Mouse (Mus musculus): ENCODE measurements around the gene Mvp. TPM values are rescaled to one million over a fixed set of nuclear protein-coding genes. Genes with fewer than 3 reads are reported as not detected.

Gene Mvp
- polyA plus RNA-seq (2016; fragmentation: Nextera tagmentation; extraction: Ambion mirVana): 5.0 and 5.8 TPM in 2 replicates

DNA sequence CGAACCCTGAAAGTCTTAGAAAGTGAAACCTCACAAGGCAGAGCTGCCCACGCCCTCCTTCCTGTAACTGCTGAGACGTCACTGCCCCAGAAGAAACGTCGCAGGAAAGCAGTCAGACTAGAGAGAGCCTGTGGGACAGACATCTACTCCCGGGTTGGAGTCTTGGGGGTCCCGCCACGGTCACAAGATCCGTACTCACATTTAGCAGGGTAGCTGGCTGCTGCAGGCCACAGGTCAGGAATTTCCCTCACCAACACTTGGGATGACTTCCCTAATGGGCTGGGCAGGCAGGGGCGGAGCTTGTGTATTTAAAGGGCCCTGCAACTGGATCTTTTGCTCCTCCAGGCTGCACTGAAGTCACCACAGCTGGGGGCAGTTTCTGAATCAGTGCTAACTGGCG, at the start of gene Mvp:
Gene Mvp (minus strand): TSS at position 302 of the 400 bp plus-strand sequence.
- 77% methylated on average over 11 of the region's 11 CpGs for WGBS

DNA sequence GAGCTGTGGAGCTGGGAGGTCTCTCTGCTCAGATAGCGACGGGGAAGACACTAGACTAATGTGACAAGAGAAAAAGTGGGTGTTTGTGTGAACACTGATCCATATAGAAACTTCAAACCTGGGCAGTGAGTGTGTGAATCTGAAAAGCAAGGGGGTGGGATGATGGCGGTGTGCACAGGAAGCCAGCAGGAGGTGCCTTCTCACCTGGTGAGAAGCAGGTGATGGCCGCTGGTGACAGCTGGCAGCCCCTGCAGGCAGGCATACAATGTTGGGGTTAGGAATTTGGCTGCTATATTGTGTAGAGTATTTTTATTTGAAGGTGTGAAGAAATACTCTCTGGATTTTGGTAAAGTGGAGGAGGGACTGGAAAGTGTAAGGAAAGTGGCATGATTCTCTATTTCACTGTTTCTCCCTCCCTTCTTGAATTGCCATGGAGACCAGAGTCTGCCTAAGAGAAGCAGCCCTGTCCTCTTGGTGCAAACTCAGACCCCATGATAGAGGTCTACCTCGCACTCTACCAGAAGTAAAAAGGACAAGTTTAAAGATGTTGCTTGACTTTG, 40.7 kb upstream of the Mvp start:
- Histone ChIP-seq H3K27ac (replicated peaks) (no peak overlapping the region), H3K36me3 (no peaks in the 10 kb centered on the region), H3K9ac (replicated peaks) (no peak overlapping the region), H3K9me3 (no peaks in the 10 kb centered on the region), H3K4me2 (replicated peaks) (no peak overlapping the region), H3K4me3 (no peak overlapping the region), H3K4me1 (no peaks in the 10 kb centered on the region), H3K27me3 (no peaks in the 10 kb centered on the region)
- 67% methylated on average over 5 of the region's 5 CpGs for WGBS
- ATAC-seq (ENCODE audit: low FRiP score, low read depth): no peak

More for the DNA sequence above, at the start of gene Mvp:
- Histone ChIP-seq H3K27ac (replicated peaks) (no peak within 1 kb of the TSS), H3K9me3 (no peaks in the 10 kb centered on the region), H3K36me3 (peaks cover 43% of the 10 kb centered on the region), H3K9ac (replicated peaks) (peak within 1 kb of the TSS; percentile 92; the same call in 1 of the 2 replicates), H3K27me3 (no peaks in the 10 kb centered on the region), H3K4me1 (peaks cover 44% of the 10 kb centered on the region), H3K4me2 (replicated peaks) (peak within 1 kb of the TSS; percentile 91), H3K4me3 (peak within 1 kb of the TSS; percentile 74)
- ATAC-seq (ENCODE audit: low FRiP score, low read depth): no peak

DNA sequence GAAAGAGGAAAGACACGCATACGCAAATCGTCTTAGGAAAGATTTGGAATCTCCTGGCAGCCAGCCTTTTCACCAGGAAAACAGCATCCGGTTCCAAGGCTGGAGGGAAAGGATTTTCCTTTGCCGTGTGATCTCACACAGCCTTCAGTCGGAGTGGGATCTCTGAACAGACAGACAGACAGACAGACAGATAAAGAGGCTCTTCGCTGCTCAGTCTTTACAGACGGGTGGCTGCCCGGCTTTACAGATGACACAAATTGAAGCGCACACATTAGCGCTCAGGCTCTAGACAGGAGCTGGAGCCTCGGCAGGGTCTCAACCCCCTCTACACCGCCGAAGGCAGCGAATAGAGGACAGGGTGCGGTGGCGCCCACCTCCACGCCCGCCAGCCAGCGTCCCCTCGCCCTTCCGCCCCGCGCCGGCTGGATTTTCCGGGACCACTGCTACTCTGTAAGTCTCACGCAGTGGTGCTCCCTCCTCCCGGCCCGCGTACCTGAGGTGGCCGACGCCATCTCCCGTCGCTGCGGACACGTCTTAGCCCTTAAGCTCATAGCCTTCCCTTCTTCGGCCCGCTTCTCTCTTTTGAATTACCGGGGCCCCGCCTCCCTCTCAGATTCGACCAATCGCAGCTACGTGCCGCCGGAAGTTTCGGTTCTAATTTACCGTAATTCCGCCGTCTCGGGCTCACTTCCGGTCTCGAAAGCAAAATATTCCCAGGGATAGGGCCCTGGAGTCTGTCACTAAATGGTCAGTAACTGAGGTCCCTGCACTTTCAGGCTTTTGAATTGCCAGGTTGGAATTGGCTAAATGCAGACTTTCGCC, 27.6 kb upstream of the Mvp start, which contains the start of gene Kif22:
Gene Kif22 (minus strand): TSS at position 621 of the 822 bp plus-strand sequence.
- under 1% methylated on average over 53 of the region's 53 CpGs for WGBS
- Histone ChIP-seq H3K27ac (replicated peaks) (peak within 1 kb of the TSS; percentile 70), H3K36me3 (peaks cover 16% of the 10 kb centered on the region), H3K27me3 (no peaks in the 10 kb centered on the region), H3K9ac (replicated peaks) (peak within 1 kb of the TSS; percentile 86), H3K9me3 (no peaks in the 10 kb centered on the region), H3K4me1 (peaks cover 20% of the 10 kb centered on the region), H3K4me3 (peak within 1 kb of the TSS; percentile 91), H3K4me2 (replicated peaks) (peak within 1 kb of the TSS; percentile 92)
- peak; percentile 74 for ATAC-seq (ENCODE audit: low FRiP score, low read depth)

GRCm38 (mm10) chr7:127031244-127031643, 16.8 kb upstream of the Mvp start:
- 88% methylated on average over 1 of the region's 1 CpGs for whole genome bisulfite sequencing
- Histone ChIP-seq H3K4me2 (replicated peaks) (no peak overlapping the region), H3K4me3 (no peak overlapping the region), H3K9me3 (no peaks in the 10 kb centered on the region), H3K27ac (replicated peaks) (no peak overlapping the region), H3K4me1 (peaks cover 8% of the 10 kb centered on the region), H3K9ac (replicated peaks) (no peak overlapping the region), H3K36me3 (peaks cover 73% of the 10 kb centered on the region), H3K27me3 (no peaks in the 10 kb centered on the region)
- ATAC-seq (ENCODE audit: low FRiP score, low read depth): no peak

DNA sequence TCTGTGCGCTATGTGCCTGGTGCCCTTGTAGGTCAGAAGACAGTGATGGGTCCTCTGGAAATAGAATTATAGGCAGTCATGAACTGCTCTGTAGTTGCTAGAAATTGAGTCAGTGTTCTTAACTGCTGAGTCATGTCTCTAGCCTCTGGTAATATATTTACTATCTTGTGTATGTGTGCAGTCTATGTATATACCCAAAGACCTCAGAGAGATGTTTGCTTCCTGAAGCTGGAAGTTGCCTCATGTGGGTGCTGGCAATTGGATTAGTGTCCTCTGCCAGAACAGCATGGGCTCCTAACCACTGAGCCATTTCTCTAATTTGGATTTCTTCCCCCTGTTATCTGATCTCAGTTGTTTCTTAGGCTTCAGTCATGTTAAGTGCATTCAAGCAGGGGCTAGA, 15.8 kb upstream of the Mvp start:
- Histone ChIP-seq H3K4me1 (peaks cover 8% of the 10 kb centered on the region), H3K9me3 (no peaks in the 10 kb centered on the region), H3K36me3 (peaks cover 65% of the 10 kb centered on the region), H3K4me2 (replicated peaks) (no peak overlapping the region), H3K9ac (replicated peaks) (no peak overlapping the region), H3K27ac (replicated peaks) (no peak overlapping the region), H3K4me3 (no peak overlapping the region), H3K27me3 (no peaks in the 10 kb centered on the region)
- ATAC-seq (ENCODE audit: low FRiP score, low read depth): no peak
- 96% methylated on average over 1 of the region's 1 CpGs for WGBS

- peaks cover 63% of the 10 kb centered on the region for H3K36me3 ChIP-seq
- 71% methylated on average over 8 of the region's 8 CpGs for WGBS
- peak overlapping the region; percentile 99 for H3K27ac ChIP-seq (replicated peaks)
- no peaks in the 10 kb centered on the region for H3K27me3 ChIP-seq
- H3K4me3 ChIP-seq: peak overlapping the region; percentile 98
- H3K4me1 ChIP-seq: peaks cover 31% of the 10 kb centered on the region
- peak overlapping the region; percentile 100 for H3K9ac ChIP-seq (replicated peaks)
- ATAC-seq (ENCODE audit: low FRiP score, low read depth): no peak
- H3K9me3 ChIP-seq: no peaks in the 10 kb centered on the region
- peak overlapping the region; percentile 98 for H3K4me2 ChIP-seq (replicated peaks)
These were observed 13.5 kb upstream of the Mvp start for GRCm38 (mm10) chr7:127027885-127028284.

DNA sequence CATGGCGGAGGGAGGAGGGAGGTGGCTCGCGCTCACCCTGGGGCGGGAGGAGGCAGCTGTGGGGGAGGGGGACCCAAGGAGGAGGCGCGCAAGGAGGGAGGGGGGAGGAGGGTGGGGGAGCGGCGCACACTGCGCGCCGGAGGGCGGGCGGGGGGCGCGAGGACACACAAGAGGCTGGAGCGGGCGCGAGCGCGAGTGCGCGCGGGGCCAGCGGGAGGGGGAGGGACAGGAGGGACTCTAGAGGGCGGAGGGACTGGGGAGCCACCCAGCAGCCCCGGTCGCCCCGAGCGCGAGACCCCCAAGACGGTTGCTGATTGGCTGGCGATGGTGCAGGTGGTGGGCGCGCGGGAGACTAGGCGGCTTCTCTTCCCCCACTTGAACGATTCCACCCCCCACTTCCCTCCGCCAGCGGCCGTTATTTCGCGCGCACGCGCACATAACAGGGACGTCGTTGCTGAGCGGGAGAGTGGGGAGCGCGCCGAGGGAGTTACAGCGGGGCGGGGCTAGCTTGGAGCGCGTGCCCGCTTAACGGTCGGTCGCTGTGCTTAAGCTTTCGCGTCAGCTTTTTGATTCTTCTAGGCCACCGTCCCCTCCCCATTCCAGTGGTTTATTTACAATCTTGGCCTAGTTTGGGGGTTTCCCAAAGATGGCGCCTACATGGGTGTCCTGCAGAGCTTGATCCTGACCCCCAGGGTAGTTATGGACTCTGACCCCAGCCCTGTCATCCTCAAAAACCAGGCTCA, 12.7 kb upstream of the Mvp start, which contains the start of gene Maz:
Gene Maz (minus strand): TSS at position 54 of the 743 bp plus-strand sequence.
- no peaks in the 10 kb centered on the region for H3K9me3 ChIP-seq
- WGBS: under 1% methylated on average over 38 of the region's 63 CpGs
- H3K9ac ChIP-seq (replicated peaks): peak within 1 kb of the TSS; percentile 100
- no peaks in the 10 kb centered on the region for H3K27me3 ChIP-seq
- ATAC-seq (ENCODE audit: low FRiP score, low read depth): peak; percentile 89
- H3K4me2 ChIP-seq (replicated peaks): peak within 1 kb of the TSS; percentile 98
- H3K4me3 ChIP-seq: peak within 1 kb of the TSS; percentile 98
- H3K36me3 ChIP-seq: peaks cover 63% of the 10 kb centered on the region
- H3K4me1 ChIP-seq: peaks cover 38% of the 10 kb centered on the region
- peak within 1 kb of the TSS; percentile 99 for H3K27ac ChIP-seq (replicated peaks)

DNA sequence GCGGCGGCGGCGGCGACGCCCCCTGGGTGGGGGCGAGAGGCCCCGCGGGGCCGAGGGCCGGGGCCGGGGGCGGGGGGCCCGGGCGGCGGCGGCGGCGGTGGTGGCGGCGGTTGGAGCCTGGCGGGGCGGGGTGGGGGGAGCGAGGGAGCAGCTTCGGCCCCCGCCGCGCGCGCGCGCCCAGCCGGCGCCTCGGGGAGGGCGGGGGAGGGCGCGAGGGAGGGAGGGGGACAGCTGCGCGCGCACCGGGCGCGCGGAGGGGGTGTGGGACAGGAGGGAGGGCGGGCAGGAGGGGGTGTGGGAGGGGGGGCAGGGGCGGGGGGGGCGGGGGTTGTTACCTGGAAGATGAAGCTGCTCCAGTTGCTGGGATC, 12.2 kb upstream of the Mvp start:
- WGBS: 0% methylated on average over 1 of the region's 48 CpGs
- ATAC-seq (ENCODE audit: low FRiP score, low read depth): no peak
- Histone ChIP-seq H3K4me3 (peak overlapping the region; percentile 98), H3K27me3 (no peaks in the 10 kb centered on the region), H3K27ac (replicated peaks) (peak overlapping the region; percentile 99), H3K9me3 (no peaks in the 10 kb centered on the region), H3K9ac (replicated peaks) (peak overlapping the region; percentile 100), H3K4me1 (peaks cover 44% of the 10 kb centered on the region), H3K36me3 (peaks cover 59% of the 10 kb centered on the region), H3K4me2 (replicated peaks) (peak overlapping the region; percentile 98)

- Histone ChIP-seq H3K27me3 (no peaks in the 10 kb centered on the region), H3K27ac (replicated peaks) (peak overlapping the region; percentile 99), H3K4me3 (peak overlapping the region; percentile 98), H3K36me3 (peaks cover 55% of the 10 kb centered on the region), H3K4me2 (replicated peaks) (peak overlapping the region; percentile 98), H3K9ac (replicated peaks) (peak overlapping the region; percentile 100), H3K9me3 (no peaks in the 10 kb centered on the region), H3K4me1 (peaks cover 48% of the 10 kb centered on the region)
- ATAC-seq (ENCODE audit: low FRiP score, low read depth): peak; percentile 25
- WGBS: 1% methylated on average over 17 of the region's 48 CpGs
These were observed 11.8 kb upstream of the Mvp start for GRCm38 (mm10) chr7:127026161-127026600.

DNA sequence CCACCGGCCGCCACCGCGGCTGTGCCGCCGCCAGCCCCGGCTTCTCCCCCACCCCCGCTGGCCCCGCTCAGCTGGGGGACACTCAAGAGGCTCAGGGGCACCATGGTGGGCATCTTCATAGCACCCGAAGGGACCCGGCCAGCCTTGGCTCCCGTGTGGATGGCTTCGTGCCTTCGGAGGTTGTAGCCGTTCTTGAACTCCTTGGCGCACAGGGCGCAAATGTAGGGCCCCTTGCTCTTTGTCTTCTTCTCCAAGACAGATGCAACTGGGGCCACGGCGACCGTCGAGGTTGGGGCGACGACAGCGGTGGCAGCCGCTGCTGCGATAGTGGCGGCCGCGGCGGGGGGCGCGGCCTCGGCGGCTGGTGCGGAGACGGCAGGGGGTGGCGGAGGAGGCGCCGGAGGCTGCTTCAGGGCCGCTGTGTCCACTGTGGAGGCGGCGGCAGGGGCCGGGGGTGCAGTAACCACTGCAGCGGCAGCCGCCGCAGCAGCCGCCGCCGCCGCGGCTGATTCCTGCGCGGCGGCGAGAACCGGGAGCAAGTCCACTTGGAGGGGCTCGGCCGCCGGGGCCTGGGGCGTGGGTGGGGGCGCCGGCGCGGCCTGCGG, 11.2 kb upstream of the Mvp start:
- H3K9me3 ChIP-seq: no peaks in the 10 kb centered on the region
- H3K27me3 ChIP-seq: no peaks in the 10 kb centered on the region
- H3K9ac ChIP-seq (replicated peaks): peak overlapping the region; percentile 100
- no peak for ATAC-seq (ENCODE audit: low FRiP score, low read depth)
- peaks cover 50% of the 10 kb centered on the region for H3K36me3 ChIP-seq
- WGBS: under 1% methylated on average over 65 of the region's 65 CpGs
- peaks cover 53% of the 10 kb centered on the region for H3K4me1 ChIP-seq
- H3K4me2 ChIP-seq (replicated peaks): peak overlapping the region; percentile 98
- peak overlapping the region; percentile 99 for H3K27ac ChIP-seq (replicated peaks)
- H3K4me3 ChIP-seq: peak overlapping the region; percentile 98

DNA sequence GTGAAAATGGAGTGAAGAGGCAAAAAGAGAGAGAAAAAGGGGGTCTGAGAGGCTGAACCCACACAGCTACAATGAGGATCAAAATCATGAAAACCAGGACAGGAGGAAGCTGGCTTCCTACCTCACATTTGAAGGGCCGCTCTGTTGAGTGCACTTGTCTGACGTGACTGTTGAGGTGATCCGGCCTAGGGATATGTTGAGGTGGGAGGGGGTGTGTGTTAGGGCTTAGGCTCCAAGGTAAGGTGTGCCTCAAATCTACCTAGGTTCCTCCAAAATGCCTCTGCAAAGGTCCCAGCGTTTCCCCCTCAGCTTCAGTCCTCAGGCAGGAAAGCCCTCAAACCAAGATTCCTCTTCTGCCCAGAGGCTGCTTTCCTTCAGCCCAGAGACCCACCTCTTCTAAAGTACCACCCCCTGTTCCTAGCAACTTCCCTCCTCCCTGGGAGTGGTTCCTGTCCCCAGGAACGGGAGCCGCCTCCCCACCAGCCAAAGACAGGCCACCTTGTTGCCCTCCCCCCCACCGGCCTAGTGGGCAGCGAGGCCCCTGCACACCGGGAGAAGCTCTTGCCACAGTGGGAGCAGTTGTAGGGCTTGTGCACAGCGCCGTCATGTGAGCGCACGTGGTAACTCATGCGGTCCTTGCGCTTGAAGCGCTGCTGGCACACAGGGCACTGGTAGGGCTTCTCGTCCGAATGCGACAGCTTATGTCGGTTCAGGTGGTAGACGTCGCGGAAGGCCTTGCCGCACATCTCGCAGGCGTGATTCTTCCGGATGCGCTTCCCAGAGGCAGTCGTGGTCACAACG, 10.5 kb upstream of the Mvp start:
- 1% methylated on average over 30 of the region's 30 CpGs for WGBS
- ATAC-seq (ENCODE audit: low FRiP score, low read depth): peak; percentile 41
- peak overlapping the region; percentile 99 for H3K27ac ChIP-seq (replicated peaks)
- H3K36me3 ChIP-seq: peaks cover 44% of the 10 kb centered on the region
- peak overlapping the region; percentile 98 for H3K4me3 ChIP-seq
- peak overlapping the region; percentile 100 for H3K9ac ChIP-seq (replicated peaks)
- H3K4me2 ChIP-seq (replicated peaks): peak overlapping the region; percentile 98
- no peaks in the 10 kb centered on the region for H3K27me3 ChIP-seq
- no peaks in the 10 kb centered on the region for H3K9me3 ChIP-seq
- peaks cover 60% of the 10 kb centered on the region for H3K4me1 ChIP-seq
